11 mouse cellular contexts compared by ENCODE assay signal in genomic region chr12:87026871-87027240, GRCm38 (mm10). TPM values are rescaled to one million over a fixed set of nuclear protein-coding genes. Genes with fewer than 3 reads are reported as not detected.
DNase-seq lines count a peak whose midpoint lies in the region; ATAC-seq and TF ChIP-seq lines count a peak whose summit lies in the region.
"Had no signal": no experiment of that assay in that cellular context is flagged by ENCODE, and none has a peak within 500 bp of the region (broad histone marks: within the 10 kb centered on the region; RNA-seq: fewer than 3 reads in every experiment).

No protein-coding gene starts in this region.

- no peak for TF ChIP-seq CTCF in ES-Bruce4 (IDR thresholded peaks at IDR 0.05; ENCODE audit: low read depth, low read length)

- H3K27ac ChIP-seq in ES-Bruce4 (ENCODE audit: insufficient read depth, low read length): no peak overlapping the region
- 0 out of 2 replicates have a peak overlapping the region, but pooled peaks have one; percentile 13 for H3K27ac ChIP-seq in forebrain, embryonic 16.5 days (ENCODE audit: low read length)
- no peak overlapping the region for H3K27ac ChIP-seq in midbrain, embryonic 10.5 days (replicated peaks)
- H3K27ac ChIP-seq: liver, embryonic 13.5 days had no signal

- no peaks in the 10 kb centered on the region for H3K27me3 ChIP-seq in ES-Bruce4 (ENCODE audit: control insufficient read depth, insufficient read depth, low read length, poor library complexity, severe bottlenecking)
- no peaks in the 10 kb centered on the region for H3K27me3 ChIP-seq in forebrain, embryonic 16.5 days (replicated peaks; ENCODE audit: control insufficient read depth, insufficient read depth, low read length)
- peaks cover 40% of the 10 kb centered on the region for H3K27me3 ChIP-seq in midbrain, embryonic 10.5 days (ENCODE audit: low read depth, poor library complexity, severe bottlenecking)

- no peak for DNase-seq in frontal cortex, postnatal 25 days (ENCODE audit: low spot score in 2 of 2)
- no peak for DNase-seq in midbrain, embryonic 10.5 days (ENCODE audit: low spot score)
- DNase-seq in adrenal gland, adult 18-20 months (ENCODE audit: low spot score in 2 of 2): no peak
- DNase-seq in thymus, adult 18-20 months: no peak
- no peak for DNase-seq in spleen, adult 18-20 months
- DNase-seq: kidney, postnatal 14 days had no signal

- H3K4me1 ChIP-seq in ES-Bruce4 (ENCODE audit: control insufficient read depth, insufficient read depth, low read length): peaks cover 3% of the 10 kb centered on the region
- peaks cover 12% of the 10 kb centered on the region for H3K4me1 ChIP-seq in forebrain, embryonic 16.5 days (replicated peaks; ENCODE audit: control insufficient read depth, insufficient read depth, low read length)
- H3K4me1 ChIP-seq in midbrain, embryonic 10.5 days: peaks cover 11% of the 10 kb centered on the region

- no peak for TF ChIP-seq EP300 in ES-Bruce4 (IDR thresholded peaks at IDR 0.05; ENCODE audit: insufficient read depth, low read depth, low read length)

- 10% methylated on average over 8 of the region's 8 CpGs for WGBS in forebrain, embryonic 16.5 days
- WGBS in midbrain, embryonic 10.5 days: 15% methylated on average over 8 of the region's 8 CpGs

- peak; percentile 50 for ATAC-seq in frontal cortex, adult (ENCODE audit: low TSS enrichment)
- no peak for ATAC-seq in forebrain, embryonic 16.5 days

- H3K4me2 ChIP-seq in forebrain, embryonic 16.5 days (ENCODE audit: low read length): peak overlapping the region; percentile 64

- peak overlapping the region; percentile 58 for H3K4me3 ChIP-seq in ES-Bruce4 (ENCODE audit: low read depth, low read length)
- H3K4me3 ChIP-seq in forebrain, embryonic 16.5 days (replicated peaks; ENCODE audit: low read length): peak overlapping the region; percentile 55
- peak overlapping the region; percentile 56 for H3K4me3 ChIP-seq in midbrain, embryonic 10.5 days
- H3K4me3 ChIP-seq: liver, embryonic 13.5 days had no signal

- no peaks in the 10 kb centered on the region for H3K36me3 ChIP-seq in ES-Bruce4 (ENCODE audit: control insufficient read depth, insufficient read depth, low read length, poor library complexity, severe bottlenecking)
- no peaks in the 10 kb centered on the region for H3K36me3 ChIP-seq in forebrain, embryonic 16.5 days (ENCODE audit: control insufficient read depth, insufficient read depth)
- no peaks in the 10 kb centered on the region for H3K36me3 ChIP-seq in midbrain, embryonic 10.5 days
- H3K36me3 ChIP-seq: liver, embryonic 13.5 days had no signal

- no peak for TF ChIP-seq POLR2A in ES-Bruce4 (IDR thresholded peaks at IDR 0.05; ENCODE audit: insufficient read depth, low read length)

- 0 out of 2 replicates have a peak overlapping the region, but pooled peaks have one; percentile 10 for H3K9ac ChIP-seq in ES-Bruce4 (ENCODE audit: low read depth, poor library complexity, severe bottlenecking)
- H3K9ac ChIP-seq in forebrain, embryonic 16.5 days (replicated peaks; ENCODE audit: low read depth, low read length): peak overlapping the region; percentile 68
- H3K9ac ChIP-seq: liver, embryonic 13.5 days had no signal

- no peaks in the 10 kb centered on the region for H3K9me3 ChIP-seq in ES-Bruce4 (replicated peaks; ENCODE audit: control insufficient read depth, insufficient read depth, low read length, poor library complexity, severe bottlenecking)
- H3K9me3 ChIP-seq in forebrain, embryonic 16.5 days (ENCODE audit: control insufficient read depth, low read length): no peaks in the 10 kb centered on the region
- no peaks in the 10 kb centered on the region for H3K9me3 ChIP-seq in midbrain, embryonic 10.5 days (replicated peaks)
- H3K9me3 ChIP-seq: liver, embryonic 13.5 days had no signal

RNA-seq across cellular contexts. Expression of gene Tmem63c, which starts 5.7 kb away (rescaled TPM):
- 0.99 and 1.1 TPM in 2 replicates for polyA plus RNA-seq in ES-Bruce4 (2011; ENCODE audit: insufficient read depth, insufficient read length, low read depth, missing spikeins)
- 6.4 and 11.2 TPM in 2 replicates for polyA plus RNA-seq in forebrain, embryonic 16.5 days (2015; fragmentation: Nextera tagmentation; extraction: Ambion mirVana)
- 0.14 and 0.75 TPM in 2 replicates for polyA plus RNA-seq in midbrain, embryonic 10.5 days (2016; fragmentation: Nextera tagmentation; extraction: Ambion mirVana)
- total RNA-seq in adrenal gland, adult 18-20 months (2021): 1 to 10 TPM; 1.6 TPM
- polyA plus RNA-seq: C2C12; liver, embryonic 13.5 days had no signal

RNA-seq across cellular contexts. Expression of gene Zdhhc22, which starts 36.6 kb away (rescaled TPM):
- polyA plus RNA-seq in ES-Bruce4 (2011; ENCODE audit: insufficient read depth, insufficient read length, low read depth, missing spikeins): not detected in 2 replicates
- polyA plus RNA-seq in forebrain, embryonic 16.5 days (2015; fragmentation: Nextera tagmentation; extraction: Ambion mirVana): 5.2 and 9.4 TPM in 2 replicates
- 0.15 and 0.24 TPM in 2 replicates for polyA plus RNA-seq in midbrain, embryonic 10.5 days (2016; fragmentation: Nextera tagmentation; extraction: Ambion mirVana)
- total RNA-seq in adrenal gland, adult 18-20 months (2021): 1 to 10 TPM; 1.0 to 2.2 TPM
- polyA plus RNA-seq: C2C12; liver, embryonic 13.5 days had no signal
